Mouse (Mus musculus) liver, adult 10 weeks (tissue): ENCODE results near the gene Slc25a34. TPM values are rescaled to one million over a fixed set of nuclear protein-coding genes. Genes with fewer than 3 reads are reported as not detected.

Source experiments
- polyA plus RNA-seq: library from polyadenylated mRNA; stranded (reverse); fragments of 350-450 nt; fragmentation: Illumina TruSeq; extraction: RNeasy Lipid Tissue Mini Kit (QIAGEN cat#74804); gene quantifications from one replicate; pipeline ENCODE4 v1.2.3, GENCODE M21; 2014; ENCODE audit warnings: low read depth, low replicate concordance

The Slc25a34 gene
- 0.42 TPM for polyA plus RNA-seq

DNA sequence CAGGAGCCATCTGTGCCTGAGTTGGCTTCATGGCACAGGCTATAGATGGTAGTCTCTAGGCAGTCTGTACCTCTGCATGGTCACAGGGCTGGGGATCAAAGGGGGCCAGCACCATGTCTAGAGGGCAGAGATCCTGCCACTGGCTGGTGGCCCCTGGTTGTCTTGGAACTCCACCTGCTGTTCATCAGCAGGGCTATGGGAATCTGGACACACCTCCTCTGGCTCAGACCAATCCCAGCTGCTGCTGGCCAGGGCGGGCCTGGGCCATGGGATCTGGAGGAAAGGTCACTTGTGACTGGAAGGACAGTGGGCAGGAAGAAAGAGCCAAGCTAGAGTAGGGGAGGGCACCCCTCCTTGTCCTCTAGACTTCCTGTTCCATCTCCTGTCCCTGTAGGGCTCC, at the start of gene Slc25a34:
Gene Slc25a34 (minus strand): TSS at position 156 of the 400 bp plus-strand sequence.

DNA sequence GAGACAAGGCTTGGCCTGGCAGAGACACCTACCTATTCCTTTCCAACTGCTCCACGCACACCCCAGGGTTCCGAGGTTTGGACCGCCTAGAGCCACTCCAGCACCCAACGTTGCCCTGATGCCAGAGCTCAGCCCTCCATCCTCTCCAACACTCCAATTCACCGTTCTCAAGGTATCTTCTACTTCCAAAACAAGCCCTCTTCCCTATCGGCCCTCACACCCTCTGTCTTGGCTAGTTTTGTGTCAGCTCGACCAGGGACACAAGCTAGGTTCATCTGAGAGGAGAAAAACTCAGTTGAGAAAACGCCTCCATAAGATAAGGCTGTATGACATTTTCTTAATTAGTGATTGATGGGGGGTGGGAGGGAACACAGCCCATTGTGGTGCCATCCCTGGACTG, 41.2 kb upstream of the Slc25a34 start, which contains the start of gene Plekhm2:
Gene Plekhm2 (minus strand): TSS at position 101 of the 400 bp plus-strand sequence.

DNA sequence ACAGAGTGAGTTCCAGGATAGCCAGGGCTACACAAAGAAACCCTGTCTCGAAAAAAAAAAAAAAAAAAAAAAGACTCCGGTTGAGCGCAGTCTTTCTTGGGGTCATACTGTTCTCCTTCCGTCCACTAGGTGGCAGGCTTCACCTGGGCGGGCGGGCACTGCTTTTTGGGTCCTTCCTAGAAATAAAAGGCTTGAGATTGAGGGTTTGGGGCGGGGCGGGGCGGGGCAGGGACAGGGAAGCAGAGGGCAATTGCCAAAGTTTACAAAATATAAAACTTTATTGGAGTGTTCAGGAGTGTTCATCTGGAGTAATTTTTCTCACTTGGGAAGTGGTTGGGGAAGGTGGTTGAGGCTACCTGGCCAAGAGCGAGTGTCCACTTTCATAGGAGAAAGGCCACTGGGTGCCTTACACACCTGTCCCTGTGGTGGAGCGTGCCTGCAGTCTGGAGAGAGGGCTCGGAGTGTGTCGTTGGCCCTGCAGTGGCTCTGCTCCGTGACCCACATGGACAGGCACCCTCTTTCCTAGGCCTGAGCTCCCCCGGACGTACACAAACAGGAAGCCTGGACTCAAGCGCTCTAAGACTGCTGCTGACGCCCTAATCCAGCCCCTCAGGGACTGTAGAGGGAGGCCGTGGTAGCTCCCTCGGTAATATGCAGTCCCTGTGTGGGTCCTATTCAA, 4.9 kb downstream of the Slc25a34 start, which contains the start of gene Tmem82:
Gene Tmem82 (minus strand): TSS at position 69 of the 679 bp plus-strand sequence.

GRCm38 (mm10) chr4:141605861-141606260, 17.8 kb downstream of the Slc25a34 start, which contains the start of gene Fblim1:
Gene Fblim1 (minus strand): TSS chr4:141606096.

Other genes with a start within 250 kb of the Slc25a34 start
- gene Clcnka, start 225.1 kb downstream of the Slc25a34 start, polyA plus RNA-seq = not detected
- not detected for gene Clcnkb, start 207.8 kb downstream of the Slc25a34 start, polyA plus RNA-seq
- gene Hspb7, start 203.0 kb downstream of the Slc25a34 start, polyA plus RNA-seq = not detected
- not detected for gene Srarp, start 187.7 kb downstream of the Slc25a34 start, polyA plus RNA-seq
- gene Zbtb17, start 179.2 kb downstream of the Slc25a34 start, polyA plus RNA-seq = 0.37 TPM
- 1.6 TPM for gene Spen, start 85.2 kb downstream of the Slc25a34 start, polyA plus RNA-seq
- 0.48 TPM for gene Fblim1, start 17.7 kb downstream of the Slc25a34 start, polyA plus RNA-seq
- gene Tmem82, start 5.2 kb downstream of the Slc25a34 start, polyA plus RNA-seq = 1.1 TPM
- gene Plekhm2, start 41.1 kb upstream of the Slc25a34 start, polyA plus RNA-seq = 0.69 TPM
- gene Rsc1a1, start 61.8 kb upstream of the Slc25a34 start, polyA plus RNA-seq = 5.0 TPM
- gene Ddi2, start 99.6 kb upstream of the Slc25a34 start, polyA plus RNA-seq = 60.2 TPM
- 25.5 TPM for gene Agmat, start 122.9 kb upstream of the Slc25a34 start, polyA plus RNA-seq
- 2.8 TPM for gene Dnajc16, start 167.1 kb upstream of the Slc25a34 start, polyA plus RNA-seq
- 7.8 TPM for gene Casp9, start 169.8 kb upstream of the Slc25a34 start, polyA plus RNA-seq
- not detected for gene Cela2a, start 202.3 kb upstream of the Slc25a34 start, polyA plus RNA-seq
- not detected for gene Ctrc, start 222.5 kb upstream of the Slc25a34 start, polyA plus RNA-seq